Mouse (Mus musculus) liver, postnatal 0 days (tissue): ENCODE results near the gene Foxn3.

ENCODE experiments used
- CTCF ChIP-seq: sonication (generic); IDR thresholded peaks from 2 replicates; pipeline ENCODE4 v1.5.1; 2016; ENCODE audit warnings: antibody characterized with exemption, low read depth
- EP300 ChIP-seq: IDR thresholded peaks from 2 replicates; pipeline ENCODE4 v1.6.1; 2016; ENCODE audit warnings: antibody characterized with exemption, low read depth, mild to moderate bottlenecking

DNA sequence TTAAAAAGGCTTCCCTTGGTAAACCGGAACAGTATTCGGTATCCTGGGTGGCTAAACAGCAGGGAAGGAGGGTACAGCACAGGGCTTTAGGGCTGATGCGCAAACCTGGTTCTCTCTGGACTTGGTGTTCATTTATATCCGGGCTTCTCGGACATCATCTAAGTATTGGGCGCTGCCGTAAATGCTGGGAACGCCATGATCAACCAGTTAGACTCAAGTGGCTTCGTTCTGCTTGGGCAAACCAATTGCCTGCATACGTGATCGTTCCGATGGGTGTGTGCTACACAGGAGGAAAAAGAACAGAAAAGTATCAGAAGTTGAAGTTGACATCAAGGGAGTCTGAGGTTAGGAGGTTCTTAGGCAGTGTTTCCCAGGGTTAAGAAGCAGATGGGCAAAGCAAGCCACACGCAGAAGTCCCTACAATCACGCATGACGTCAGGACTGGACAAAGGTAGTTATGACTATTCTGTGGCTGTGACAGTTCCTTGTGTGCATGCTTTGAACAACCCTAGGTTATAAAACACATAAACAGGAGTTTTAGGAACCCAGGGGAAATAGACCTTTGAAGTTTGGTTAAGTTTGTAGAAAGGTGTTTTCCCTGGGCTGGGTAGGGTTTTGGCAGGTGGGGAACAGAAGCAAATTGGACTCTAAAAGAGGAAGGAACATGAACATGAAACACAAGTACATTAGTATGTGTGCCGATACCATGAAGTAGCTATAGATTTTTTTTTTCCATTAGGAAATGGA, 46.9 kb upstream of the Foxn3 start:
- TF ChIP-seq CTCF = no peak
- no peak for TF ChIP-seq EP300
